Mouse (Mus musculus): ENCODE measurements around the gene Fbxl13.

GRCm38 (mm10) chr5:21675019-21675418, 29.6 kb upstream of the Fbxl13 start:
- TF ChIP-seq CTCF (conservative IDR thresholded peaks at IDR 0.05; ENCODE audit: low read length): no peak
- TF ChIP-seq NANOG (IDR thresholded peaks at IDR 0.05; ENCODE audit: borderline replicate concordance, low read length): no peak
- no peak for TF ChIP-seq POU5F1 (IDR thresholded peaks at IDR 0.05; ENCODE audit: borderline replicate concordance, low read length)
